Mouse (Mus musculus): ENCODE measurements around the gene Tmem117.

Tmem117 gene

DNA sequence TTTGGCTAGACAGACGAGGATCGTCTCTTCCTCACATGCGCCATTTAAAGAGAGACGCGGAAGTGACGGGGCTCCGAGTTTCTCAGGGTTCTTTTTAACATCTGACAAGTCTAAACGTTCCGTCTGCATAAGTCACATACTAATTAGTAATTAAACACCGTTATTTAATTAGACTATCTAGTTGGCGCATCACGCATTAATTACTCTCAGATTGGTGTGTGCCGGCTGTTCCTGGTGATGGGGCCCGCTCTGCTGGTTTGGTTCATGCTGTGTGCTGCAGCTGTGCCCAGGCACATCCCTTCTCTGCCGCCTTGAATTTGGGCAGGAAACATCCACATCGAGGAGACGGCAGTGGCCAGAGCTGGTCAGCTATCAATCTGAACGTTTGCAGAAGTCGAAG, 142.7 kb downstream of the Tmem117 start:
- H3K36me3 ChIP-seq (ENCODE audit: control insufficient read depth, insufficient read depth, low read length, poor library complexity, severe bottlenecking), result no peaks in the 10 kb centered on the region
- no peak for DNase-seq (ENCODE audit: low read depth, low spot score)
- H3K27me3 ChIP-seq (ENCODE audit: control insufficient read depth, insufficient read depth, low read length, poor library complexity, severe bottlenecking), result no peaks in the 10 kb centered on the region

DNA sequence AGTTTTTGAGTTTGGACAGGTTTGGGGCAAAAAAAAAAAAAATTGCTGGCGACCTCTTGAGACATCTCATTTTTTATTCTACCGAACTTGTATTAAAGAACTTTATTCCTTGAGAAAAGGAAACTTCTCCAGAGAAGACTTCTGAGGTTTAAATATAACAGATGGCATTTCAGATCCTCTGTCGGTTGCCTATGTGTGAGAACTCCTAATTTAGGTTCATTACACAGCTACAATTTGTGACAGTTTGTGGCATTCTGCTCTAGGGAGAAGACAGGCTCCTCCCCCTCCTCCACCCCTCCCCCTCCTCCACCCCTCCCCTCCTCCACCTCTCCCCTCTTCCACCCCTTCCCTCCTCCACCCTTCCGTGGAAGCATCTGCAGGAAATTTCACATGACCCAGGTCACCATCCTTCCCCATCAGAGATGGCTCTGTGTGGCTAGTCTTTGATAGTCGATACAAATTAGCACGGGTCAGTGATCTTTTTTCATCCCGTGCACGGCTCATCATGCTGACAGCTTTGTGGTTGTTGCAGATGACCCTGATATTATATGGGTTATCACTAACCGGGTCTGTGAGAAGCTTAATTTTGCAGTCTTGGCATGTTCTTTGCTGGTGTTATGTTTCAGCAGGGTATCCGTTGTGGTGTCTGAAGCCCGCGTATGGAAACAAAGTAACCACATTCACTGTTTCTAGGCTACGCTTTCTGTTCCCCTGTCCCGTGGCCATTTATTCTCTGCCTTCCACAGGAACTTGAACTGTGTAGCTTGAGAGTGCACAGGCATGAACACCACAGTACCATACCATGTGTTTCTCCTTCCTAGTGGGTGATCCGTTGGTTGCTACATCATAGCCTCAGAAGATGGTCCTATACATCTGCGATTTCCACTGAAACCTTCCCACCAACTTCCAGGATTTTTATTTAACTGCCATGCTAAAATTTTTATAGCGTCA, 147.4 kb downstream of the Tmem117 start:
- DNase-seq (ENCODE audit: low read depth, low spot score), result no peak
- no peaks in the 10 kb centered on the region for H3K27me3 ChIP-seq (ENCODE audit: control insufficient read depth, insufficient read depth, low read length, poor library complexity, severe bottlenecking)
- H3K36me3 ChIP-seq (ENCODE audit: control insufficient read depth, insufficient read depth, low read length, poor library complexity, severe bottlenecking), result no peaks in the 10 kb centered on the region

DNA sequence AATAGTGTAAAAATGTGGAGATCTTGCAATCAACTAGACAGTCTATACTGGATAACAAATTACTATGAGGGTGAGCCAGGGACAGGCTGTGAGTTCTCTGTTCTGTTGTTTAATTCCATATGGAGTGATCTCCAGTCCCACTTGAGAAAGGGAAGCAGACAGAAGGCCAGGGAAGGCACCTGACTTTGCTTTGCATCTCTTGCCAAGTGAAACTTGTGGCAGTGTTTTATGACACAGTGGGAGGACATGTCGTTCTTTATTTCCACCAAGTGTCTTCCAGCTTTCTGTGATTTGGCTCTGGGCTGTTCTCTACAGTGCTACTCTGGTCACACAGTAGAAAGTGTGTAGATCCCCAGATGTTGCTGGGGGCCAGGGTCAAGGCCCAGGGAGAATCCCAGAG, 152.5 kb downstream of the Tmem117 start:
- no peaks in the 10 kb centered on the region for H3K27me3 ChIP-seq (ENCODE audit: control insufficient read depth, insufficient read depth, low read length, poor library complexity, severe bottlenecking)
- DNase-seq (ENCODE audit: low read depth, low spot score), result no peak
- no peaks in the 10 kb centered on the region for H3K36me3 ChIP-seq (ENCODE audit: control insufficient read depth, insufficient read depth, low read length, poor library complexity, severe bottlenecking)

DNA sequence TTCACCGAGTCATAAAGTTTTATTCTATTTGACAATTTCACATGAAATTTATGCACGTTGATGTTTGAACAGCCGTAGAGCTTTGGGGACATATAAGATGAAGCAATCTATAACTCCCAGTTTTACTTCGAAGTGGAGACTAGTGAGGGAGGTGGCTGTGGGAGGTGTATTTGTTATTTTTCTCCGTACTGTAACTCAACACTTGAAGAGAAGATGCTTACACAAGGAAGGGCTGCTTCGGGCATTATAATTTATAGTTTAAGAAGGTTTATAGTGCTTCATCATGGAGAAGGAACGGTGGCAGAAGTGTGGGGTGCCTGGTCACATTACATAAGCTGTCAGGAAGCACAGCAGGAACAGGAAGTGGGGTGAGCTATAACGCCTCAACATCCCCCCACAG, 164.4 kb downstream of the Tmem117 start:
- no peak for DNase-seq (ENCODE audit: low read depth, low spot score)
- no peaks in the 10 kb centered on the region for H3K27me3 ChIP-seq (ENCODE audit: control insufficient read depth, insufficient read depth, low read length, poor library complexity, severe bottlenecking)
- no peaks in the 10 kb centered on the region for H3K36me3 ChIP-seq (ENCODE audit: control insufficient read depth, insufficient read depth, low read length, poor library complexity, severe bottlenecking)

DNA sequence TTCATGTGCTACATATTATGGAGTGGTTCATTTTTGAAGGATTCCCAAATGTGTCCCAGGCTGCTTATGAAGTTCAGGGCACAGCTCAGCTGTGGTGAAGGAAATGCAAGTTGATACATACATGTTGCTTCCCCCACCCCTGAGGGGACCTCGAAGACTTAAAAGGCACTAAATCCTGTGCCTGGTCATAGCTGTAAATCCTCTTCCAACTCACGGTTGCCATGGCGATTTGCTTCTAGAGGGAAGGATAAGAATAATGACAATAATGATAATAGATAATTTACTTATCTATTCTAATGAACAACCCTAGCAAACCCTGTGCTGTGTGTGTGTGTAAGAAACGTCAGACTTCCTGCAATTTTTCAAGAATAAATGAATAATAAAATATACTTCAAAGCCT, 166.5 kb downstream of the Tmem117 start:
- Histone ChIP-seq H3K27me3 (ENCODE audit: control insufficient read depth, insufficient read depth, low read length, poor library complexity, severe bottlenecking) (no peaks in the 10 kb centered on the region), H3K36me3 (ENCODE audit: control insufficient read depth, insufficient read depth, low read length, poor library complexity, severe bottlenecking) (no peaks in the 10 kb centered on the region)
- no peak for DNase-seq (ENCODE audit: low read depth, low spot score)

DNA sequence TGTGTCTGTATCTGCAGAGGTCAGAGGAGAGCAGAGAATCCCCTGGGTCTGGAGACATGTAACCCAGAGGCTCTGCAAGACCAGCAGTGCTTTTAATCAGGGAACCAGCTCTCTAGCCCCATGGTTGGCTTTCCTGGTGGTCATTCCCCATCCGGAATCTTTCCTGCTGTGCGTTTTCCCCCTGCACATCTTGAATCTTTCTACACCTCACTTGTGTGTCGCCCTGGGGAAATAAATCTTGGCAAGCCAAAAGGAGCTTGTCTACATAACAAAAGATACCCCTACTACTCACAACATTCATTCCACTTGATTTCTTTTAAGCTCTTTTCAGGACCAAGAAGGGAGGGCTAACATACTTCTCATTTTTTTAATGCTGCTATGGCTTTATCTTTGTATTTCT, 169.2 kb downstream of the Tmem117 start:
- Histone ChIP-seq H3K27me3 (ENCODE audit: control insufficient read depth, insufficient read depth, low read length, poor library complexity, severe bottlenecking) (peaks cover 3% of the 10 kb centered on the region; the same call in 1 of the 2 replicates), H3K36me3 (ENCODE audit: control insufficient read depth, insufficient read depth, low read length, poor library complexity, severe bottlenecking) (no peaks in the 10 kb centered on the region)
- DNase-seq (ENCODE audit: low read depth, low spot score), result no peak

DNA sequence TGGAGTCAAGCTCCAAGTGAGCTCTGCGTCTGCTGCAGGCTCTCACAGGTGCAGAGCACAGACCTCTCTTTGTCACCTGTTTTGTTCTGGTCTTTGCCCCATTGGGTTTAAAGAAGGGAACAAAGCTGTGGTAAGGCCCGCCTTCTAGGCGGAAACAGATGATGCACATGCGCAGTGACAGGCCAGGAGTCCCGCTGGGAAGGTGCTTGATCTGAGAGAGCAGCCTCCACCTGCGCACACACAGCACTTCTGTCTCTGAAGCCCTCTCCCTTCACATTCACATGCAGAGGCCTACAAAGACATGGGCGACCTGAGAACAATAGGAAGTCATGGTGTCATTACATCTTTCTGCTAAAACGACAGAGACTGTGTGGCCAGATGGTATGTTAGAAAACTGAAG, 172.4 kb downstream of the Tmem117 start:
- peaks cover 3% of the 10 kb centered on the region; the same call in 1 of the 2 replicates for H3K27me3 ChIP-seq (ENCODE audit: control insufficient read depth, insufficient read depth, low read length, poor library complexity, severe bottlenecking)
- no peak for DNase-seq (ENCODE audit: low read depth, low spot score)
- no peaks in the 10 kb centered on the region for H3K36me3 ChIP-seq (ENCODE audit: control insufficient read depth, insufficient read depth, low read length, poor library complexity, severe bottlenecking)

DNA sequence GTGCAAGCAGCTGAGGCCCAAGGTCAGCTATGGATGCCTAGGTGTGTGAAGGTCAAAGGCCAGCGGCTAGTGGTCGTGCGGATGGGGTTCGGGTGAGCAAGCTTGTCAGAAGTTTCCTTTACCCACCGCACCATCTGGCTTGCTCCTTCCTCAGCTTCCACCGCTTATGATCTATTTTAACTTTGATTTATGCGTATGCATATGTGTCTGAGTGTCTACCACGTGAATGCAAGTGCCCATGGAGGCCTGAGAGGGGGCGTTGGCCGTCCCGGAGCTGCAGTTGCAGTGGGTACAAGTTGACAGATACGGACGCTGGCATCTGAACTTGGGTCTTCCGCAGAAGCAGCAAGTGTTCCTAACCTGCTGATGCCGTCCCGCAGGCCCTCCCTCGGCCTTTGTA, 173.8 kb downstream of the Tmem117 start:
- H3K36me3 ChIP-seq (ENCODE audit: control insufficient read depth, insufficient read depth, low read length, poor library complexity, severe bottlenecking), result no peaks in the 10 kb centered on the region
- DNase-seq (ENCODE audit: low read depth, low spot score), result no peak
- peaks cover 3% of the 10 kb centered on the region; the same call in 1 of the 2 replicates for H3K27me3 ChIP-seq (ENCODE audit: control insufficient read depth, insufficient read depth, low read length, poor library complexity, severe bottlenecking)

DNA sequence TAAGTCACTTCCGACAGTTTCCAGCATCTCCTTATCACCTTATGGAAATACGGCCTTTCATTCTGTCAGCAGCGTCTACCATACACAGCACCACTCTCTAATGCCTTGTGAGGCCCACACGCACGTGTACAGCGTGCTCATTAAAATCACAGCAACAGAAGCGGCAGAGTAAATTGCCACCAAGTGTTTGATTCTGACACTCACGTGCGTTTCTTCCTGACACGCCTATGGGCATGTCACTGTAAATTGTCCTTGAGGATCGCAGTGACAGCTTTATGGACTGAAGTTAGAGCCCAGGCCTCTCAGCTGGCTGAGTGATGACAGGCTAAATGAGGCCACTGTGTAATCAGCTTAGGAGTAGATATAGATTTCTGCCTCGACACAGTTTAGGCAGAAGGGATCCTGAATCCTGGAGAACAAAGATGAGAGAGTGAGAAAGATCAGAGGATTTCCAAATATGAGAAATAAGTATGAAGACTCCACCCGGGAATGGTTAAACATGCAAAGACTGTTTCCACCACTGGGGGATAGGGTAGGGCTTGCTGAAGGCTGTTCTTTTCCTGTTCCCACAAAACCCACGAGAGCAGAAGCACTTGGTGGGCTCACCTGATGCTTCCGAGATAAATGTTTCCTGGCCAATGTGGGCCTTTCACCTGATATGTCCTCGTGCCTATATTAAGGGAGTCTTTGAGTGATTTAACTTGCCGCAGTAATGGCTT, 174.8 kb downstream of the Tmem117 start:
- Histone ChIP-seq H3K36me3 (ENCODE audit: control insufficient read depth, insufficient read depth, low read length, poor library complexity, severe bottlenecking) (no peaks in the 10 kb centered on the region), H3K27me3 (ENCODE audit: control insufficient read depth, insufficient read depth, low read length, poor library complexity, severe bottlenecking) (peaks cover 3% of the 10 kb centered on the region; the same call in 1 of the 2 replicates)
- no peak for DNase-seq (ENCODE audit: low read depth, low spot score)

DNA sequence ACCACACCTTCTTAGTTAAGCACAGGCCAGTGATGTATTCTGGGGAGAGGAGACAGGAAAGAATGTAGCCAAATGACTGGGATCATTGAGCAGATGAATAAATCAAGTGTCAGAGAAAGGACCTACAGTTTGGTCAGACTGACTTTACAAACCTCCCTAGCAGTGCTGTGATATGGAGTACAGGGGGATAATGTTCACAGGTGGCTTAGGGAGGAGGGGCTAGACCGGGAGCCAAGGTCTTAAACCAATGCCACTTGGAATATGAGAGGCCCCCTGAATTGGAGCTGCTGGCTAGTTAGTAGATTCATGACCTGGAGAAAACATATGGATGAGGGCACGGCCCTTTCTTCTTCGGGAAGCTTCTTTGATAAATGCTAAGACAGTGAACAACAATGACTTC, 177.0 kb downstream of the Tmem117 start:
- no peak for DNase-seq (ENCODE audit: low read depth, low spot score)
- H3K36me3 ChIP-seq (ENCODE audit: control insufficient read depth, insufficient read depth, low read length, poor library complexity, severe bottlenecking), result no peaks in the 10 kb centered on the region
- peaks cover 3% of the 10 kb centered on the region; the same call in 1 of the 2 replicates for H3K27me3 ChIP-seq (ENCODE audit: control insufficient read depth, insufficient read depth, low read length, poor library complexity, severe bottlenecking)

DNA sequence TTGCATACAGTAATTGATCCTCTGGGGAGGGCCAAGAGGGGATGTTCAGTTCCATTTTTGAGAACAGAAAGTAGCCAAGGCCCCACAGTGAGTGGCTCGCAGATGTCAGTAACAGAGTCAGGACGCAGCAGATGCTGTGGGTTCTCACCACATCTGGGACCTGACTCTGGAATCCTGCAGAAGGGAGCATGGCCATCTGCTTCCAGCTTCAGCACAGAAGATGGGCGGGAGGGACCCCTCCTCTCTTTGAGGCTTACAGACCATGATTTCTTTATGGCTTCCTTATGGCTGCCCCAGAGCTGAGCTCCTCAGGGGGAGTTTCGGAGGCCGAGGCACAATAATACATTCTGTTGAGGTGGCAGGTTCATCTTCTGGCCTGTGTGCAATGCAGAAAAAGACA, 182.5 kb downstream of the Tmem117 start:
- H3K27me3 ChIP-seq (ENCODE audit: control insufficient read depth, insufficient read depth, low read length, poor library complexity, severe bottlenecking), result no peaks in the 10 kb centered on the region
- no peaks in the 10 kb centered on the region for H3K36me3 ChIP-seq (ENCODE audit: control insufficient read depth, insufficient read depth, low read length, poor library complexity, severe bottlenecking)
- DNase-seq (ENCODE audit: low read depth, low spot score), result no peak

DNA sequence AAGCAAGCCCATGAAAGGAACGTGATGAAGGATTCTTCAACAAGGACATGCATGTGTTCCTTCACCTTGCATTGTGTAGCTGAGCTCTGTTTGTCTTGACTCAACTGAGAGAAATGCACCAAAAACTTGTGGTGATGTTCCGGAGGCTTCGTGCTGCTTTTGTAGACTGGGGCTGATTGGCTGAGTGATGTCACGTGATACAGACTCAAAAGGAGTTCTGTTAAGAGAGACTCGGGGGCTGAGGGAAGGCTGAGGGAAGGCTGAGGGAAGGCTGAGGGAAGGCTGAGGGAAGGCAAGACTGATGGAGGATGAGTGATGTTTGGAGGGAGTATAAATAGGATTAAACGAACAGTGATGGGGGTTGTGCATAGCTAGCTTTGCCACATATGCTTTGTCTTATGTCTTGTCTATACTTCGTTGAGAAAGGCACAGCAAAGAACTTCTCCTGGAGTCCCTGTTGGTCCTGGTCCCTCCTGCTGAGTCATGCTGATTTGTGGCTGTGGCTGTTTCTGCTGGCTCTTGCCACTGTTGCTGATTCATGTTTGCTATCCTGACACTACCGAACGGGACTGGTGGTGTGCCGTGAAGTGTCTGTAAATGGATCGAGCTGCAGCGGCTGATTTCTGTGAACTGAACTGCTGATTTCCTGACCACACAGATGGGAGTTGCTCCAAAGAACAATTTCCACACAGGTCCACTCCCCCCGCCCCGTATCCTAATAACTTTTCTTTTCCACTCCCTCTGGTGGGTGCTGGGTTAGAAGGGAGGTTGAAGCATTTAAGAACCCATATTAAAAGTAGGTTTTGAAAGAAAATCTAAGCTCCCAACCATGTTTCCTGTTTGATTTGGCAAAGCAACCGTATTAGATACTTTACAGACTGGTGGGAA, 185.4 kb downstream of the Tmem117 start:
- Histone ChIP-seq H3K36me3 (ENCODE audit: control insufficient read depth, insufficient read depth, low read length, poor library complexity, severe bottlenecking) (no peaks in the 10 kb centered on the region), H3K27me3 (ENCODE audit: control insufficient read depth, insufficient read depth, low read length, poor library complexity, severe bottlenecking) (no peaks in the 10 kb centered on the region)
- no peak for DNase-seq (ENCODE audit: low read depth, low spot score)

DNA sequence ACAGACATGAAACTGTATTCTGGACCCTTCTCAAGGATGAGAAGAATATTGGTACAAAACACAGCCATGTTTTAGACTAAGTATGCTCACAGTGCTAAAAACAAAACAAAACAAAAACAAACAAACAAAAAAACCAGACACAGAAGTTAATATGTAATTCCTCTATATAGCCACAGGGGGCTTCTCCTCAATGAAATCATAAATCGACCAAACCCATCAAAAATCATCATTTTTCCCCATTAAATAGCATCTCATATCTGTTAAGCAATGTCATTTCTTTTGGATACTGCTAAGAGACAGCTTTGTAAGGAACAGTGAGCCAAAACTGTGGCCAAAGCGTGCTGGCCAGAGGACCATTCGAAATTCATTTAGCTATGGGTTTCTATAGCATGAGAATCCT, 206.6 kb downstream of the Tmem117 start:
- no peak for DNase-seq (ENCODE audit: low read depth, low spot score)
- Histone ChIP-seq H3K36me3 (ENCODE audit: control insufficient read depth, insufficient read depth, low read length, poor library complexity, severe bottlenecking) (no peaks in the 10 kb centered on the region), H3K27me3 (ENCODE audit: control insufficient read depth, insufficient read depth, low read length, poor library complexity, severe bottlenecking) (no peaks in the 10 kb centered on the region)

DNA sequence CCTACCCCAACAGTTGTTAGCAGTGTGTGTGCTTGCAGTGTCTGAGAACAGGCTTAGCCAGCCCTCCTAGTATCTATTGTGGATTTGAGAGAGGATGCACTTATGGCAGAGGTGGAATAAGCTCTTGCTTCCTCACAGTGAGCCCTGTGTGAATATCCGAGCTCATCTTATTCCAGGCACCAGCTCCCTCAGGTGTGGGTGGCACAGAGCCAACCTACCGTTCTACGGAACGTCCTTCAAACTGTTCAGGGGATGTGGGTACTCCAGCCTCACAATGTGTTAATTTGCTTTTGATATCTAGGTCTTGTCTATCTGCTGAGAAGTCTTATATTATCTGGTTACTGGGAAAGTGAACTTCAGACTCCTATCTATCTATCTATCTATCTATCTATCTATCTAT, 209.6 kb downstream of the Tmem117 start:
- no peaks in the 10 kb centered on the region for H3K27me3 ChIP-seq (ENCODE audit: control insufficient read depth, insufficient read depth, low read length, poor library complexity, severe bottlenecking)
- no peaks in the 10 kb centered on the region for H3K36me3 ChIP-seq (ENCODE audit: control insufficient read depth, insufficient read depth, low read length, poor library complexity, severe bottlenecking)
- DNase-seq (ENCODE audit: low read depth, low spot score), result no peak
